Mouse (Mus musculus): ENCODE measurements at regions not wholly inside any gene's neighbourhood (a gene's known extent, or its start where the extent isn't known, plus 50 kb on each side); places are given as distances from the start of the nearest gene placed in this dataset.

DNA sequence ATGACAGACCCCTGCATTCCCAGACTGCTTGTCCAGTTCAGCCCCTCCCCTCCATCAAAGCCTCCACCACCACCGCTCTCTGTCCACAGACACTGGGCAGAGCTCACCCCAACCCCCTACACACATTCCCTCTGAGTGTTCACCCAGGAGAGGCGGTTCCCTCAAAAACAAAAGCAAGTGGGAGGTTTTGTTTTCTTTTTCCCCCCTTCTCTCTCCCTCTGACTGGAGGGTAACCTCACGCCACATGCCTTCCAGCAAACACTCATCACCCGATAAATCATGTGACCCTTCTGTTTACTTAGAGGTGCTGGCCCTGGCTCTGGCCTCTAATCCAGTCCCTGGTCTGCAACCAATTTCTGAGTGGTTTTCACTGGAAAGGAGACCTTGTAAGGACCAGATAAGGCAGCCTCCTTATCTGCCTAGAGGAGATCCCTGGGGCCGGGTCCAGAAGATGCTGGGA lies 199.9 kb upstream of the Ankrd55 start:
- no peaks in the 10 kb centered on the region for H3K27me3 ChIP-seq (ENCODE audit: insufficient read depth, low read length)
- H3K4me2 ChIP-seq (ENCODE audit: low read depth, low read length, poor library complexity, severe bottlenecking) = no peak overlapping the region
- H3K4me3 ChIP-seq (ENCODE audit: low read depth, low read length) = no peak overlapping the region
- TF ChIP-seq CTCF (IDR thresholded peaks at IDR 0.05) = no peak
- no peaks in the 10 kb centered on the region for H3K9me3 ChIP-seq (ENCODE audit: low read length)
- no peaks in the 10 kb centered on the region for H3K4me1 ChIP-seq (ENCODE audit: insufficient read depth, low read length)
- ATAC-seq (ENCODE audit: low FRiP score) = no peak
- H3K36me3 ChIP-seq (ENCODE audit: insufficient read depth, low read length) = no peaks in the 10 kb centered on the region
- DNase-seq (ENCODE audit: low spot score) = no peak
- WGBS = 44% methylated on average over 5 of the region's 5 CpGs
- no peak overlapping the region for H3K9ac ChIP-seq (replicated peaks; ENCODE audit: low read length, poor library complexity, severe bottlenecking)
- H3K27ac ChIP-seq (ENCODE audit: low read depth, low read length) = no peak overlapping the region

DNA sequence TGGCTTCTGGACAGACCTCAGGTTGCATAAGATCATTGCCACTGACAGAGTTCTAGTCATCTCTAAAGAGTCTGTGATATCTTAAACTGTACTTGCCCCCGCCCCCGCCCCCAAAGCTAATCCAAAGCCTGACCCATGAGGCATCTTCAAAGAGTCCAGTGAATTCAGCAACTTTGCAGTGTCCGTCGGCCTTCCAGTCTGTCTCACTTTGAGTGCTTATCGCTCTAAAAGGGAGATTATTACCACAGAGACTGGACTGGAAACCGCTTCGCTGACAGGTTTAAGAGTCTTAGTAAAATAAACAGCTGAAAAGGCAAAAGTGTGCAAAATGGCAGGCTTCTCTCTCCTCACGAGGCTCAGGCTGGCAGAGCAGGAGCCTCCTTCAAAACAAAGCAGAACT lies 197.5 kb upstream of the Ankrd55 start:
- TF ChIP-seq CTCF (IDR thresholded peaks at IDR 0.05) = no peak
- Histone ChIP-seq H3K36me3 (ENCODE audit: insufficient read depth, low read length) (no peaks in the 10 kb centered on the region), H3K27me3 (ENCODE audit: insufficient read depth, low read length) (no peaks in the 10 kb centered on the region), H3K4me2 (ENCODE audit: low read depth, low read length, poor library complexity, severe bottlenecking) (no peak overlapping the region), H3K4me3 (ENCODE audit: low read depth, low read length) (no peak overlapping the region), H3K9ac (replicated peaks; ENCODE audit: low read length, poor library complexity, severe bottlenecking) (no peak overlapping the region), H3K4me1 (ENCODE audit: insufficient read depth, low read length) (no peaks in the 10 kb centered on the region), H3K9me3 (ENCODE audit: low read length) (no peaks in the 10 kb centered on the region), H3K27ac (ENCODE audit: low read depth, low read length) (no peak overlapping the region)
- DNase-seq (ENCODE audit: low spot score) (no peak), ATAC-seq (ENCODE audit: low FRiP score) (no peak)
- WGBS = 53% methylated on average over 8 of the region's 8 CpGs

DNA sequence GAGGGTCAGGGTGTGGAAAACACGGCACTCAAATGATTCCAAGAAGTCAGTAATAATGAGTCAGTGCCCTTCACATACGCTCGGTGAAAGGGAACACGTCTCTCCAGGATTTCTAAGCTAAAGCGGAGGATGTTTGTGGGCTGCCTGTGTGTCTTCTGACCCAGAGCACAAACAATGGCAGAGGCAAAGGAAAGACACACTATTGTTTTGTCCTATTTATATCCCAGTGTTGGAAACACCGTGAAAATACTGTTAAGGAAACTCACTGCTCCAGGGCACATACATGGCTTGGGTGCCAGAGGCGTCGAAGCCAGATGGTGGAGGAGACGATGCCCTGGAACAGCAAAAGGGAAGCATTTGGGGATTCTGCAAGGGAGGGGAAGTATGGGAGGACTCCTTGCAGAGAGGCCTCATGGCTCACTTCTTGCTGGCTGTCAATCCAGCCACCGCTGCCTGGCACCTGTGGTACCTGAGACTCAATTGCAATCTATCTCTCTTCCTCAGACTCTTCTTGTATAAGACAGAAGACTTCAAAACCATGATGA lies 192.6 kb upstream of the Ankrd55 start:
- 80% methylated on average over 10 of the region's 10 CpGs for WGBS
- no peak overlapping the region for H3K4me2 ChIP-seq (ENCODE audit: low read depth, low read length, poor library complexity, severe bottlenecking)

DNA sequence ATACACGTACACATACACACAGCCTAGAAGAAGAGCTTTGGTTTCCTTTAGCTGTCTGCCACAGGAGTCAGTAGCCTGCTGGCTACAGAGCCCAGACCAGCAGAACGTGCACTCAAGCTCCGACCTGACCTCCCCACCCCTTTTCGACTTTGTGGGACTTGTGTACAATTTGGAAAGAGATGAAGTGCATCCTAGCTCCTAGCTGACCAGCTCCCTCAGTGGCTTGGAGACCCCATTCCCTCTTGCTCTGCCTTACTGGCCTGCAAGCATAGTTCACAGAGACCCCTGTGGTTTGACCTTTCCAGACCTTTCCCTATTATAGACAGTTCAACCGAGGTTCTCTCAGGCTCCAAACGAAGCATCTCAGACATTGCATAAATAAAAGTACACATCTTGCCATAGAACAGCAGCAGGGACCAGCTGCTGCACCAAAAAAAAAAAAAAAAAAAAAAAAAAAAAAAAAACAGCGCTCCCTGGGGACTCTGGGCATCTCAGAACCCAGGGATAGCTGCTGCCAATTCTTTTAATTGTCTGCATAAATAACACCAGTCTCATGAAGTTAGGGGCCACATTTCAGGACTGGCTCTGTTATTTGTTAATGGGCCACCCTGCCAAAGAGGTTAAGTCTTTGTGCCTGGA lies 188.2 kb upstream of the Ankrd55 start:
- ATAC-seq (ENCODE audit: low FRiP score) = peak; percentile 34; the same call in 1 of the 2 replicates

More for the DNA sequence above, 192.6 kb upstream of the Ankrd55 start:
- H3K36me3 ChIP-seq (ENCODE audit: insufficient read depth, low read length) = no peaks in the 10 kb centered on the region
- no peaks in the 10 kb centered on the region for H3K27me3 ChIP-seq (ENCODE audit: insufficient read depth, low read length)
- TF ChIP-seq CTCF (IDR thresholded peaks at IDR 0.05) = no peak
- ATAC-seq (ENCODE audit: low FRiP score) = no peak
- no peaks in the 10 kb centered on the region for H3K9me3 ChIP-seq (ENCODE audit: low read length)
- no peak overlapping the region for H3K4me3 ChIP-seq (ENCODE audit: low read depth, low read length)
- DNase-seq (ENCODE audit: low spot score) = no peak
- H3K9ac ChIP-seq (replicated peaks; ENCODE audit: low read length, poor library complexity, severe bottlenecking) = no peak overlapping the region
- H3K27ac ChIP-seq (ENCODE audit: low read depth, low read length) = no peak overlapping the region
- H3K4me1 ChIP-seq (ENCODE audit: insufficient read depth, low read length) = no peaks in the 10 kb centered on the region

DNA sequence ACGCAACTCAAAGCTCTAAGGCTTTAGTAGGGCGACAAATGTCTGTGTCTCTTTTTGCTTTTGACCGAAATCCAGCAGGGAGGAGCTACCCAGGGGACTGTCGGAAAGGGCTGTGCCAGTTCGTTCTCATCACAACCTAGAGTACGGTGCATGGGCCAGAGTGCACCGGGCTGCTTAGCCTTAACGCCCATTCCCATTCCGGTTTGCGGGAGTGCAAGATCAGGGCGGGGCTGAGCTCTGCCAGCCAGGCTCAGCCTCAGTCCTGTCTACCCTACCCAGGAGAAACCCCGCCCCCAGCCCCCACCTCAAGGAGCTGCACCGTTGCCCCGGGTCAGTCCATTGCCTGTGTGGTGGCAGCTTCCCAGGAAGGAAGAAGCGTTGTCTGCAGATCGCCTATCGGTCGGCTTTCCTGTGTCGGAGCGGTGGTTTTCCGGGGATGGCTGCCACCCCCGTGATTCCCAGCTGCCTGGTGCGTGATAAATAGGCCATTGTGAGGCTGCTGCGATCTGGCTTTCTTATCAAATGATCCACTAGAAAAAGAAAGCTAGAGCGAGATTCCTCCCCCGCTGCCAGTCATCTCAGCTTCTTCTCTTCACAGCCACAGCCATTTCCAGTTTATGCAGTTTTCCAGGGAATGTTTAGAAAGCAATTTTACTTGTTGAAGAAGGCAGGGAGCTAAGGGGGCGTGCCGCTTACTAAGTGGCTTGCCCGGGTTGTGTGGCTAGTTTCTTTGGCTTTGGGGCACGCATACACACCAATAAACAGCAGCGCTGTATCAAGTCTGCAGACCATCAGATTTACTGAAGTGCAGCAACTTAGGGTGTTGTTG lies 187.4 kb upstream of the Ankrd55 start:
- DNase-seq (ENCODE audit: low spot score) (peak; percentile 86), ATAC-seq (ENCODE audit: low FRiP score) (peak; percentile 92)
- Histone ChIP-seq H3K4me2 (ENCODE audit: low read depth, low read length, poor library complexity, severe bottlenecking) (peak overlapping the region; percentile 72), H3K36me3 (ENCODE audit: insufficient read depth, low read length) (no peaks in the 10 kb centered on the region), H3K9ac (replicated peaks; ENCODE audit: low read length, poor library complexity, severe bottlenecking) (peak overlapping the region; percentile 50), H3K27ac (ENCODE audit: low read depth, low read length) (peak overlapping the region; percentile 73), H3K9me3 (ENCODE audit: low read length) (no peaks in the 10 kb centered on the region), H3K4me1 (ENCODE audit: insufficient read depth, low read length) (no peaks in the 10 kb centered on the region), H3K27me3 (ENCODE audit: insufficient read depth, low read length) (no peaks in the 10 kb centered on the region), H3K4me3 (ENCODE audit: low read depth, low read length) (peak overlapping the region; percentile 38)
- 0 out of 2 replicates have a peak, but pooled peaks have one; percentile 0 for TF ChIP-seq CTCF (IDR thresholded peaks at IDR 0.05)
- WGBS = 2% methylated on average over 31 of the region's 31 CpGs

More for the DNA sequence above, 188.2 kb upstream of the Ankrd55 start:
- no peak for DNase-seq (ENCODE audit: low spot score)
- H3K36me3 ChIP-seq (ENCODE audit: insufficient read depth, low read length) = no peaks in the 10 kb centered on the region
- WGBS = 34% methylated on average over 7 of the region's 7 CpGs
- H3K4me2 ChIP-seq (ENCODE audit: low read depth, low read length, poor library complexity, severe bottlenecking) = peak overlapping the region; percentile 72
- H3K4me3 ChIP-seq (ENCODE audit: low read depth, low read length) = peak overlapping the region; percentile 38
- no peaks in the 10 kb centered on the region for H3K9me3 ChIP-seq (ENCODE audit: low read length)
- H3K9ac ChIP-seq (replicated peaks; ENCODE audit: low read length, poor library complexity, severe bottlenecking) = peak overlapping the region; percentile 50
- no peak overlapping the region; the same call in 1 of the 2 replicates for H3K27ac ChIP-seq (ENCODE audit: low read depth, low read length)
- H3K27me3 ChIP-seq (ENCODE audit: insufficient read depth, low read length) = no peaks in the 10 kb centered on the region
- TF ChIP-seq CTCF (IDR thresholded peaks at IDR 0.05) = no peak
- no peaks in the 10 kb centered on the region for H3K4me1 ChIP-seq (ENCODE audit: insufficient read depth, low read length)

DNA sequence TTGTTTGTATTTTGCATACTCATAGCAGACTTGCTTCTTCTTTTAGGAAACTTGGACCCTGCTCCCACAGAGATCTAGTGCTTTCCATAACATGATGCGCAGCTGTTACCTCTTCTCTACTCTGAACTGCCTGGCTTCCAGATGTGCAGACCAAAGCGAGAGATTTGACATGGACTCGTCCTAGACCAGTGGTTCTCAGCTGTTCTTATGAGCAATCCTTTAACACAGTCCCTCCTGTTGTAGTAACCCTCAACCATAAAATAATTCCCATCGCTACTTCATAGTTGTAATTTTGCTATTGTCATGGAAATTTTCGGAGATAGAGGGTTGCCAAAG lies 186.9 kb upstream of the Ankrd55 start:
- peak overlapping the region; percentile 72 for H3K4me2 ChIP-seq (ENCODE audit: low read depth, low read length, poor library complexity, severe bottlenecking)
- DNase-seq (ENCODE audit: low spot score) = no peak
- H3K27me3 ChIP-seq (ENCODE audit: insufficient read depth, low read length) = no peaks in the 10 kb centered on the region
- no peak for TF ChIP-seq CTCF (IDR thresholded peaks at IDR 0.05)
- ATAC-seq (ENCODE audit: low FRiP score) = no peak
- WGBS = 45% methylated on average over 5 of the region's 5 CpGs
- no peaks in the 10 kb centered on the region for H3K9me3 ChIP-seq (ENCODE audit: low read length)
- peak overlapping the region; percentile 73 for H3K27ac ChIP-seq (ENCODE audit: low read depth, low read length)
- H3K4me3 ChIP-seq (ENCODE audit: low read depth, low read length) = peak overlapping the region; percentile 38
- no peaks in the 10 kb centered on the region for H3K4me1 ChIP-seq (ENCODE audit: insufficient read depth, low read length)
- no peak overlapping the region for H3K9ac ChIP-seq (replicated peaks; ENCODE audit: low read length, poor library complexity, severe bottlenecking)
- H3K36me3 ChIP-seq (ENCODE audit: insufficient read depth, low read length) = no peaks in the 10 kb centered on the region
